Mouse (Mus musculus): ENCODE data around the gene Mettl24. TPM values are rescaled to one million over a fixed set of nuclear protein-coding genes. Genes with fewer than 3 reads are reported as not detected.

Gene Mettl24
- 0.58 and 0.64 TPM in 2 replicates for polyA plus RNA-seq (2015; fragmentation: Nextera tagmentation; extraction: Ambion mirVana)

GRCm38 (mm10) chr10:40683092-40683867, at the start of gene Mettl24:
Mettl24 (plus strand) TSS chr10:40683282.
- peaks cover 18% of the 10 kb centered on the region for H3K4me1 ChIP-seq (replicated peaks)
- H3K36me3 ChIP-seq = no peaks in the 10 kb centered on the region
- peak; percentile 71 for ATAC-seq (ENCODE audit: low FRiP score)
- no peak within 1 kb of the TSS for H3K27ac ChIP-seq
- peak within 1 kb of the TSS; percentile 98 for H3K4me2 ChIP-seq
- WGBS = under 1% methylated on average over 50 of the region's 50 CpGs
- H3K4me3 ChIP-seq = peak within 1 kb of the TSS; percentile 54
- H3K9me3 ChIP-seq = no peaks in the 10 kb centered on the region
- H3K9ac ChIP-seq = peak within 1 kb of the TSS; percentile 77
- peaks cover 15% of the 10 kb centered on the region for H3K27me3 ChIP-seq

DNA sequence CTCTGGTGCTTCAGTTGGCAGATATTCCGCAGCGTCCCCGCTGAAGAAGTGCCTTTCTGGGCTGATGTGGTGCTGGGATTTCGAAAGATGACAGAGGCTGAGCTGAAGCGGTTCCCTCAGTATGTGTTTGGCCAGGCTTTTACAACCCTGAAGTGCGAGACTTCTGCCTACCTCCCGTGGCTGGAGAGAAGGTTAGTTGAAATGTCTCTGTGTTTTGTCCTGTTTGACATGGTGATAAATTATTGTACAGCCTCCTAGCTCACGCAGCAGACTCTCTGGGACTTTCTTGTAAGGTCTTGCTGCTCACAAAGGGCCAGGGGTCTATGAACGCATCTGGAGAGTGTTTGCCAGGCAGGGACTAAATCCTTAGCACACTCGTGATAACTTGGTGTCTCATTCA, 45.8 kb upstream of the Mettl24 start:
- WGBS = 47% methylated on average over 10 of the region's 10 CpGs
- Histone ChIP-seq H3K27me3 (0 out of 2 replicates have a peak, but pooled peaks cover 4% of the 10 kb centered on the region), H3K4me3 (no peak overlapping the region), H3K9me3 (no peaks in the 10 kb centered on the region), H3K36me3 (no peaks in the 10 kb centered on the region), H3K4me2 (no peak overlapping the region), H3K27ac (no peak overlapping the region), H3K4me1 (replicated peaks) (peaks cover 18% of the 10 kb centered on the region), H3K9ac (no peak overlapping the region)
- ATAC-seq (ENCODE audit: low FRiP score) = no peak

- Histone ChIP-seq H3K4me1 (replicated peaks) (peaks cover 18% of the 10 kb centered on the region), H3K36me3 (no peaks in the 10 kb centered on the region), H3K27ac (no peak overlapping the region), H3K9me3 (no peaks in the 10 kb centered on the region), H3K27me3 (0 out of 2 replicates have a peak, but pooled peaks cover 4% of the 10 kb centered on the region), H3K4me2 (no peak overlapping the region), H3K9ac (no peak overlapping the region), H3K4me3 (no peak overlapping the region)
- ATAC-seq (ENCODE audit: low FRiP score) = 0 out of 2 replicates have a peak, but pooled peaks have one; percentile 32
- 43% methylated on average over 7 of the region's 7 CpGs for WGBS
Measured at GRCm38 (mm10) chr10:40638276-40638675, 44.8 kb upstream of the Mettl24 start.

- Histone ChIP-seq H3K27me3 (0 out of 2 replicates have a peak, but pooled peaks cover 4% of the 10 kb centered on the region), H3K4me3 (no peak overlapping the region), H3K4me1 (replicated peaks) (peaks cover 18% of the 10 kb centered on the region), H3K27ac (peak overlapping the region; percentile 19; the same call in 1 of the 2 replicates), H3K4me2 (no peak overlapping the region), H3K36me3 (no peaks in the 10 kb centered on the region), H3K9ac (peak overlapping the region; percentile 39; the same call in 1 of the 2 replicates), H3K9me3 (no peaks in the 10 kb centered on the region)
- 47% methylated on average over 26 of the region's 26 CpGs for WGBS
- ATAC-seq (ENCODE audit: low FRiP score) = peak; percentile 72
Measured at GRCm38 (mm10) chr10:40638823-40639819, 44.0 kb upstream of the Mettl24 start.

DNA sequence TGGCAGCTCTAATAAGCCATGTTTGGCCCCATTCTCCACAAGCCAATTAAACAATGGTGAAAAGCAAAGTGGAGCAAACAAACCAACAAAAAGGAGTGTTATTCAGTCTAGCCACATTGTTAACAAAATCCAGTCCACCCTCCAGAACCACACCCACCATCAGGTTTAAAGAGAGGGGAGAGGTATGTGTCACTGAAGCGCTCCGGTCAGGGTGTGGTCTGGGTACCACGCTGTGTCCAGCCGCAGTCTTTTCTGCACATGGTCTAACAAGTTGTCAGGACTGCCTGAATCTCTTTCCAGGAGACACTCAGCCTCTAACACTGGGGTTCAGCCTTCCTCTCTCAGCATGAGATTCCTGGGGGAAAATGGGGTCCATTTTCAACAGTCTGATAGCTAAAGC, 42.7 kb upstream of the Mettl24 start:
- Histone ChIP-seq H3K4me1 (replicated peaks) (peaks cover 18% of the 10 kb centered on the region), H3K4me2 (no peak overlapping the region), H3K27me3 (0 out of 2 replicates have a peak, but pooled peaks cover 4% of the 10 kb centered on the region), H3K27ac (no peak overlapping the region), H3K9me3 (no peaks in the 10 kb centered on the region), H3K4me3 (no peak overlapping the region), H3K36me3 (no peaks in the 10 kb centered on the region), H3K9ac (no peak overlapping the region)
- ATAC-seq (ENCODE audit: low FRiP score) = no peak
- WGBS = 95% methylated on average over 4 of the region's 4 CpGs

DNA sequence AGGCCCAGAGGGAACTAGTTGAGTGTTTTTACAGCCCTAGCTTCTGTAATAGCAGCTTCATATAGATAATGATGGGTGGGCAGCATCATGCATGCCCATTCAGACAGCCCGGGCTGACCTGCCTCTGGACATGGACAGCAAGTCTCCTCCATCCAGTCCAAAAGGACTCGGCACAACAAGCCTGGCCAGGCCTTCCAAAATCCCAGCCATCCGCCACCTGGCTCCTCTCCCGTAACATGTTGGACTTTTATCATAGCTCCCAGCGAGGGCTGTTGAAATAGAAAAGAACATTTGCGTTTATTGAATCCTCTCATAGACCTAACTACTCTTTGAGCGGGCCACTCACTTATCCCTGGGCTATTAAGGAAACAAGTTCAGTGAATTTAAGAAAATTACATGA, 41.2 kb upstream of the Mettl24 start:
- Histone ChIP-seq H3K4me3 (no peak overlapping the region), H3K27ac (no peak overlapping the region), H3K27me3 (0 out of 2 replicates have a peak, but pooled peaks cover 4% of the 10 kb centered on the region), H3K4me1 (replicated peaks) (peaks cover 18% of the 10 kb centered on the region), H3K4me2 (no peak overlapping the region), H3K9me3 (no peaks in the 10 kb centered on the region), H3K9ac (no peak overlapping the region), H3K36me3 (no peaks in the 10 kb centered on the region)
- no peak for ATAC-seq (ENCODE audit: low FRiP score)
- 91% methylated on average over 7 of the region's 7 CpGs for WGBS

DNA sequence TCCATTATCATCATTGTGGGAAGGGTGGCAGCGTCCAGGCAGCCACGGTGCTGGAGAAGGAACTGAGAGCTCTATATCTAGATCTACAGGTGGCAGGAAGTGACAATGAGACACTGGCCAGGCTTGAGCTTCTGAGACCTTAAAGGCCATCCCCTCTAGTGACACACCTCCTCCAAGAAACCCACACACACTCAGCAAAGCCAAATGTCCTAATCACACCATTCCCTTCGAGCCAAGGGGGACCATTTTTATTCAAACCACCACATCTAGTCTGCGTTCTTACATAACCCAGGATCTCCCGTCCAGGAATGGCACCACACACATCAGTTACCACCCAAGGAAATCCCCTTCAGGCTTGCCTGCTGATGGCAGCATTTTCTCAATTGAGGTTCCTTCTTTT, 40.0 kb upstream of the Mettl24 start:
- H3K4me1 ChIP-seq (replicated peaks) = peaks cover 17% of the 10 kb centered on the region
- H3K27ac ChIP-seq = no peak overlapping the region
- 0 out of 2 replicates have a peak, but pooled peaks cover 4% of the 10 kb centered on the region for H3K27me3 ChIP-seq
- H3K9ac ChIP-seq = no peak overlapping the region
- no peaks in the 10 kb centered on the region for H3K36me3 ChIP-seq
- no peak overlapping the region for H3K4me2 ChIP-seq
- ATAC-seq (ENCODE audit: low FRiP score) = no peak
- no peak overlapping the region for H3K4me3 ChIP-seq
- WGBS = 85% methylated on average over 5 of the region's 5 CpGs
- no peaks in the 10 kb centered on the region for H3K9me3 ChIP-seq

DNA sequence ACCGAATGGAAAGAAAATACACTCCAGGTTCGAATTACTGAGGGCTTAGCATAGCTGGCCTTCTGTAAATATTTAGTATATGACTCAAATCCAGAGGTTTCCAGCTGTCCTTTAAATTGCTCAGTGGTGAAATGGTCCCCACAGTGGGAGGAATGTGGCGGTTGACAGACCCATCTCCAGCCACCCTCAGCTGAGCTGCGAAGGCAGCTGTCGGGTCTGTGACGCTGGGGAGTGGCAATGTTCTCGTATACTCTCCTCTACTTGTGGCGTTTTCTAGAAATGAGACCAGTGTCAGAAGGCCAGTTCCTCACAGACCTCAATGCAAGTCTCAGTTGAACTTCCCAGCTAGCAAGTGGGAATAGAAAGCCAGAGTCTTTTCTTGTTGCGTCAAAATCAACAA, 38.6 kb upstream of the Mettl24 start:
- Histone ChIP-seq H3K9ac (no peak overlapping the region), H3K4me3 (no peak overlapping the region), H3K27ac (no peak overlapping the region), H3K36me3 (no peaks in the 10 kb centered on the region), H3K4me2 (no peak overlapping the region), H3K4me1 (replicated peaks) (peaks cover 4% of the 10 kb centered on the region), H3K27me3 (0 out of 2 replicates have a peak, but pooled peaks cover 4% of the 10 kb centered on the region), H3K9me3 (no peaks in the 10 kb centered on the region)
- 73% methylated on average over 9 of the region's 9 CpGs for whole genome bisulfite sequencing
- no peak for ATAC-seq (ENCODE audit: low FRiP score)

DNA sequence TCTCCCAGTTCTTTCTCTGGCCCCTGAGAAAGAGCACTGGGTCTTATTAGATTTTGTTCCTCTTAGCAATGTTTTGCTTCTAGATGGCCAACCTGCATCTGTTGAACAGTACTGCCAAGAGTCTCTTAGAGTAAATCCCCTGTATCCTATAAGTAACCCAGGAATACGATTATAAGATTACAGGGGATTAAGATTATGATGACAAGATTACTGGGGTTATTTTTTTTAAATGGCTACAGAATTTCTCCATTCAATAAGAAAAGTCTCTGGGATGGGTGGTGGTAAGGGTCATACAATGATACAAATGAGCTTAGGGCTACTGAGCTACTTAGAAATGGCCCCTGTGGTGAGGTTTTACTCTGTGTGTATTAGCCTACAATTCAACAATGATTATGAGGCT, 37.7 kb upstream of the Mettl24 start:
- Histone ChIP-seq H3K4me2 (no peak overlapping the region), H3K9me3 (no peaks in the 10 kb centered on the region), H3K36me3 (no peaks in the 10 kb centered on the region), H3K4me1 (replicated peaks) (no peaks in the 10 kb centered on the region), H3K27me3 (0 out of 2 replicates have a peak, but pooled peaks cover 4% of the 10 kb centered on the region), H3K27ac (no peak overlapping the region), H3K4me3 (no peak overlapping the region), H3K9ac (no peak overlapping the region)
- WGBS = 81% methylated on average over 1 of the region's 1 CpGs
- ATAC-seq (ENCODE audit: low FRiP score) = no peak

GRCm38 (mm10) chr10:40648776-40649175, 34.3 kb upstream of the Mettl24 start:
- no peak for ATAC-seq (ENCODE audit: low FRiP score)
- no peak overlapping the region for H3K4me2 ChIP-seq
- H3K9me3 ChIP-seq = no peaks in the 10 kb centered on the region
- H3K4me3 ChIP-seq = no peak overlapping the region
- no peak overlapping the region for H3K27ac ChIP-seq
- no peaks in the 10 kb centered on the region for H3K27me3 ChIP-seq
- H3K9ac ChIP-seq = no peak overlapping the region
- H3K36me3 ChIP-seq = no peaks in the 10 kb centered on the region
- 85% methylated on average over 12 of the region's 12 CpGs for WGBS
- peaks cover 7% of the 10 kb centered on the region; the same call in 1 of the 2 replicates for H3K4me1 ChIP-seq (replicated peaks)

- Histone ChIP-seq H3K4me1 (replicated peaks) (peaks cover 7% of the 10 kb centered on the region; the same call in 1 of the 2 replicates), H3K27me3 (no peaks in the 10 kb centered on the region), H3K36me3 (no peaks in the 10 kb centered on the region), H3K9ac (no peak overlapping the region), H3K9me3 (no peaks in the 10 kb centered on the region), H3K27ac (no peak overlapping the region), H3K4me2 (no peak overlapping the region), H3K4me3 (no peak overlapping the region)
- ATAC-seq (ENCODE audit: low FRiP score) = no peak
- WGBS = 31% methylated on average over 4 of the region's 4 CpGs
Measured at GRCm38 (mm10) chr10:40649634-40650033, 33.4 kb upstream of the Mettl24 start.

- peaks cover 7% of the 10 kb centered on the region; the same call in 1 of the 2 replicates for H3K4me1 ChIP-seq (replicated peaks)
- no peak for ATAC-seq (ENCODE audit: low FRiP score)
- 81% methylated on average over 2 of the region's 2 CpGs for WGBS
Measured at GRCm38 (mm10) chr10:40651676-40652075, 31.4 kb upstream of the Mettl24 start.

More at GRCm38 (mm10) chr10:40651676-40652075, 31.4 kb upstream of the Mettl24 start:
- Histone ChIP-seq H3K9me3 (no peaks in the 10 kb centered on the region), H3K4me2 (no peak overlapping the region), H3K4me3 (no peak overlapping the region), H3K27me3 (no peaks in the 10 kb centered on the region), H3K27ac (no peak overlapping the region), H3K36me3 (no peaks in the 10 kb centered on the region), H3K9ac (no peak overlapping the region)

Data from hindbrain, embryonic 13.5 days (tissue).